Mouse (Mus musculus) urinary bladder, adult 2 months (tissue): Measurements from ENCODE around the gene Scn5a. TPM values are rescaled to one million over a fixed set of nuclear protein-coding genes. Genes with fewer than 3 reads are reported as not detected.

Source experiments
- DNase-seq: peaks from one replicate; pipeline ENCODE4 v3.0.0; 2022; ENCODE audit warnings: low spot score
- polyA plus RNA-seq: library from polyadenylated mRNA; depleted of rRNA; stranded (reverse); fragments of >200 nt; gene quantifications from 2 replicates; pipeline ENCODE4 v1.2.3, GENCODE M21; 2012

Scn5a gene
- polyA plus RNA-seq, 1 experiment = 0.23 TPM

- DNase-seq = no peak
Observed at GRCm38 (mm10) chr9:119504981-119505658, 73.7 kb downstream of the Scn5a start.

GRCm38 (mm10) chr9:119503613-119504012 lies 75.2 kb downstream of the Scn5a start:
- DNase-seq = no peak

- no peak for DNase-seq
Observed at GRCm38 (mm10) chr9:119498885-119499284, 79.9 kb downstream of the Scn5a start.

- DNase-seq = no peak
Observed at GRCm38 (mm10) chr9:119498247-119498607, 80.6 kb downstream of the Scn5a start.

GRCm38 (mm10) chr9:119497546-119498246 lies 81.1 kb downstream of the Scn5a start:
- no peak for DNase-seq

GRCm38 (mm10) chr9:119496960-119497359 lies 81.9 kb downstream of the Scn5a start:
- no peak for DNase-seq

GRCm38 (mm10) chr9:119496354-119496753 lies 82.5 kb downstream of the Scn5a start:
- DNase-seq = no peak

GRCm38 (mm10) chr9:119484868-119485267 lies 93.9 kb downstream of the Scn5a start:
- DNase-seq = no peak

- DNase-seq = no peak
Observed at GRCm38 (mm10) chr9:119484420-119484819, 94.4 kb downstream of the Scn5a start.

- no peak for DNase-seq
Observed at GRCm38 (mm10) chr9:119483554-119484353, 95.1 kb downstream of the Scn5a start.

- DNase-seq = no peak
Observed at GRCm38 (mm10) chr9:119481612-119482011, 97.2 kb downstream of the Scn5a start.

GRCm38 (mm10) chr9:119479297-119479696 lies 99.5 kb downstream of the Scn5a start:
- DNase-seq = peak; percentile 27

- DNase-seq = no peak
Observed at GRCm38 (mm10) chr9:119478345-119478744, 100.5 kb downstream of the Scn5a start.

- no peak for DNase-seq
Observed at GRCm38 (mm10) chr9:119477754-119478153, 101.1 kb downstream of the Scn5a start.

- no peak for DNase-seq
Observed at GRCm38 (mm10) chr9:119474717-119475611, 103.9 kb downstream of the Scn5a start.

- no peak for DNase-seq
Observed at GRCm38 (mm10) chr9:119473608-119474164, 105.1 kb downstream of the Scn5a start.

- DNase-seq = no peak
Observed at GRCm38 (mm10) chr9:119473011-119473410, 105.8 kb downstream of the Scn5a start.

- DNase-seq = no peak
Observed at GRCm38 (mm10) chr9:119472412-119472918, 106.4 kb downstream of the Scn5a start.

- no peak for DNase-seq
Observed at GRCm38 (mm10) chr9:119469691-119470353, 109.0 kb downstream of the Scn5a start.

- no peak for DNase-seq
Observed at GRCm38 (mm10) chr9:119465595-119465994, 113.2 kb downstream of the Scn5a start.
